Mouse (Mus musculus): ENCODE results near the gene Ppp2r5a. TPM values are rescaled to one million over a fixed set of nuclear protein-coding genes. Genes with fewer than 3 reads are reported as not detected.

Ppp2r5a gene
- polyA plus RNA-seq, 1 experiment from 2014 or later = 12.3 TPM

DNA sequence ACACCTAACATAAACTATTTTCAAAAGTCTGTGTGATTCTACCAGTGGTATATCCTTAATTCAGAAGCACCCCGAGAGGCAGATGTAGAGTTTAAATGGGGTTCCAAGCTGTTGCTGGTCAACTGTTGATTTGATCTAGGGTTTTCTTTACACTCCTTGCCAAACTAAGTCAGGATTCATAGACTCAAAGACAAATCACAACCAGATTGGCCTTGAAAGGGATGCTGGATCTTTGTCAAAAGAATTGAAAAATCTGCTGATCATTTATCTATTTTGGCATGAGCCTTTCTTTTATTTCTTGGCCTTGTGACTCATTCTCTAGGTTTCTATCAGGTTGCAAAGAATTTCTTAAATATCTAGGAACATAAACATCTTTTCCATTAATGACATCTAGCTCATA, 7.9 kb downstream of the Ppp2r5a start:
- H3K4me1 ChIP-seq = peaks cover 4% of the 10 kb centered on the region; the same call in 1 of the 2 replicates
- WGBS = 51% methylated on average over 1 of the region's 1 CpGs
- peak overlapping the region; percentile 80 for H3K4me3 ChIP-seq
- H3K4me2 ChIP-seq (replicated peaks) = peak overlapping the region; percentile 69
- H3K27me3 ChIP-seq = peaks cover 8% of the 10 kb centered on the region
- H3K9ac ChIP-seq (replicated peaks) = no peak overlapping the region; the same call in 1 of the 2 replicates
- H3K27ac ChIP-seq (replicated peaks) = no peak overlapping the region
- H3K36me3 ChIP-seq = no peaks in the 10 kb centered on the region
- no peak for ATAC-seq (ENCODE audit: low FRiP score, low read depth)
- H3K9me3 ChIP-seq = no peaks in the 10 kb centered on the region

GRCm38 (mm10) chr1:191394126-191394525, 8.9 kb downstream of the Ppp2r5a start:
- Histone ChIP-seq H3K36me3 (no peaks in the 10 kb centered on the region), H3K27ac (replicated peaks) (no peak overlapping the region), H3K9me3 (no peaks in the 10 kb centered on the region), H3K4me3 (no peak overlapping the region), H3K4me2 (replicated peaks) (no peak overlapping the region), H3K9ac (replicated peaks) (no peak overlapping the region), H3K27me3 (peaks cover 8% of the 10 kb centered on the region), H3K4me1 (peaks cover 4% of the 10 kb centered on the region; the same call in 1 of the 2 replicates)
- 71% methylated on average over 2 of the region's 2 CpGs for WGBS
- ATAC-seq (ENCODE audit: low FRiP score, low read depth) = no peak

GRCm38 (mm10) chr1:191393536-191393935, 9.5 kb downstream of the Ppp2r5a start:
- Histone ChIP-seq H3K27me3 (peaks cover 8% of the 10 kb centered on the region), H3K4me3 (no peak overlapping the region), H3K9me3 (no peaks in the 10 kb centered on the region), H3K4me2 (replicated peaks) (no peak overlapping the region), H3K9ac (replicated peaks) (no peak overlapping the region), H3K27ac (replicated peaks) (no peak overlapping the region), H3K4me1 (peaks cover 4% of the 10 kb centered on the region; the same call in 1 of the 2 replicates), H3K36me3 (no peaks in the 10 kb centered on the region)
- ATAC-seq (ENCODE audit: low FRiP score, low read depth) = no peak
- 85% methylated on average over 3 of the region's 3 CpGs for WGBS

- Histone ChIP-seq H3K9me3 (no peaks in the 10 kb centered on the region), H3K27me3 (peaks cover 8% of the 10 kb centered on the region), H3K27ac (replicated peaks) (no peak overlapping the region), H3K9ac (replicated peaks) (no peak overlapping the region), H3K4me1 (peaks cover 4% of the 10 kb centered on the region; the same call in 1 of the 2 replicates), H3K36me3 (no peaks in the 10 kb centered on the region), H3K4me2 (replicated peaks) (no peak overlapping the region), H3K4me3 (no peak overlapping the region)
- WGBS = 23% methylated on average over 3 of the region's 3 CpGs
- ATAC-seq (ENCODE audit: low FRiP score, low read depth) = no peak
Measured at GRCm38 (mm10) chr1:191391311-191391710, 11.8 kb downstream of the Ppp2r5a start.

DNA sequence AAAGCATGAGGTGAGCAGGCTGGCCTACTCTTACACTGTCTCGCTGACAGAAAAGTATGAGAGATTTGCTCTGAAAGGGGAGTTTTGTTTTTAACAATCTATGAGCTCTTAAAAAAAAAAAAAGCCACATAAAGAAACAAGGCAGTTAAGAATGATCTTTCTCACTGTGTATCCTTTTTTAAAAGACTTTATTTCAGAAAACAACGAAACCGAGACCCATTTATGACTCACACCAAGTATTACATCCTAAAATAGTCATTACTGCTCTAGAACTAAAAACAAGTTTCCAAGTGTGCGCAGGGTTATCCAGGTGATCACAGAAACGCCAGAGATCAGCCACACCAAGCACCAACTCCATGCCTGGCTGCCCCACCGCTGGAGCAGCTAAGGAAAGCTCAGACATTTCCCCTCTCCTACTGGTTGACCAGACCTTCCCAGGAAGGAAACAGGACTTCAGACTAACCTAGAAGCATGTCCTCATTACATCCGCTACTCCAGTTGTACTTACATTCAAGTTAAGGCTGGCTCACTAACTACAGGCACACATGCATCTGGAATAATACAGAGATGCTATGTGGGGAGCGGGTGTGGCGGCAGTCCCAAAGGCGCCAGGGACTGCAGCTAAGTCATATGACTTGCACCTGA, 18.2 kb downstream of the Ppp2r5a start:
- ATAC-seq (ENCODE audit: low FRiP score, low read depth) = no peak

DNA sequence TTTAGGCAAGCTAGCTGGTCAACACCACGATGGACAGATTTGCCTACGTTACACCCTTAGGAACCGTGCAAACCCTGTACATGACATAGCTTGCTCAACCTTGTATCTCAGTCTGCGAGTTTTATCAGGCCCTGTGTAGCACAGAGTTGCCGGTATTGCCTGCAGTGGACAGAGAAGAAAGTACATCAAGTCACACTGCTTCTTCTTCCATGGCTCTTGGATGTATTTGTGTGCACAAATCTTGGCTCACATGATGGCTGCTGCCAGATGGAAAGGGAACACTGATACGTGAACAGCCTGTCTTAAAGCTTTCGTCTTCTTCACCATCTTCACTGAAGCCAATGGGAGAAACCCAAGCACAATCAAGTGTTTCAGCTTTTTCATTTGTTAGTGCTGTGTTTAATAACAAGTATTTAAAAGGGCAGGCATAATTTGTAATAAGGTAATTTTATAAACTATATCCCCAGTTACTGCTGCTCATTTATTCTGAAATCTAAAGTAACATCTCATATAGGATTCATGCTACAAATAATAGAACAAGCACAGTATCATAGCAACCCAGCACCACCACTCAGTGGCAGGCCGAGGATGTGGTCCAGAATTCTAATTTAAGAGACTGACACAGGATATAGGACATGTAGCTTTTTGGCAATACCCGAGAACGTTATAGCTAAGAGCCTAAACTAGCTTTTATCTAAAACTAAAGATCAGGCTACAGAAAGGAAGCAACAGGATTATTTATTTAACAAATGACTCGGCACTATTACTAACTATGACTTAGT, 20.9 kb downstream of the Ppp2r5a start:
- Histone ChIP-seq H3K4me3 (no peak overlapping the region), H3K36me3 (no peaks in the 10 kb centered on the region), H3K4me1 (no peaks in the 10 kb centered on the region), H3K27ac (replicated peaks) (no peak overlapping the region), H3K9me3 (no peaks in the 10 kb centered on the region), H3K4me2 (replicated peaks) (no peak overlapping the region), H3K27me3 (no peaks in the 10 kb centered on the region), H3K9ac (replicated peaks) (no peak overlapping the region)
- ATAC-seq (ENCODE audit: low FRiP score, low read depth) = no peak
- WGBS = 85% methylated on average over 11 of the region's 11 CpGs

More for the DNA sequence above, 18.2 kb downstream of the Ppp2r5a start:
- H3K27me3 ChIP-seq = no peaks in the 10 kb centered on the region
- H3K36me3 ChIP-seq = no peaks in the 10 kb centered on the region
- 93% methylated on average over 10 of the region's 10 CpGs for WGBS
- H3K9me3 ChIP-seq = no peaks in the 10 kb centered on the region
- H3K4me1 ChIP-seq = no peaks in the 10 kb centered on the region
- H3K9ac ChIP-seq (replicated peaks) = no peak overlapping the region
- no peak overlapping the region for H3K4me2 ChIP-seq (replicated peaks)
- H3K27ac ChIP-seq (replicated peaks) = no peak overlapping the region
- H3K4me3 ChIP-seq = no peak overlapping the region

GRCm38 (mm10) chr1:191380843-191381242, 22.2 kb downstream of the Ppp2r5a start:
- no peaks in the 10 kb centered on the region for H3K27me3 ChIP-seq
- WGBS = 89% methylated on average over 3 of the region's 3 CpGs

DNA sequence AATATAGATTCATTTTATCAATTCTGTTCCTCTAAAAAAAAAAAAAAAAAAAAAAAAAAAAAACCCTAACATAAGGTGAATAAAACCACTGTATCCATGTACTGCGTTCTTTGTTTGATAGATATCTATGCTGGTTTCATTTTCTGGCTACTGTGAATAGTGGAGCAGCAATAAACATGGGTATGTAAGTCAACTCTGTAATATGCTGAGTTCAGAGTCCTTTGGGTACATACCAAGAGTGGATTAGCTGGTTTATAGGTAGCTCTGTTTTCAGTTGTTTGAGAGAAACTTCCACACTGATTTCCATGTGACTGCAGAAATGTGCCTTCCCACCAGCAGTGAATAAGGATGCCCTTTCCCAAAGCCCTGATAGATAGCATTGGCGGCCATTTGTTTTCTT, 25.0 kb downstream of the Ppp2r5a start:
- Histone ChIP-seq H3K36me3 (no peaks in the 10 kb centered on the region), H3K4me2 (replicated peaks) (no peak overlapping the region), H3K9ac (replicated peaks) (no peak overlapping the region), H3K4me3 (no peak overlapping the region), H3K27me3 (no peaks in the 10 kb centered on the region), H3K27ac (replicated peaks) (no peak overlapping the region), H3K4me1 (no peaks in the 10 kb centered on the region), H3K9me3 (no peaks in the 10 kb centered on the region)
- no peak for ATAC-seq (ENCODE audit: low FRiP score, low read depth)
- 89% methylated on average over 2 of the region's 2 CpGs for WGBS

More at GRCm38 (mm10) chr1:191380843-191381242, 22.2 kb downstream of the Ppp2r5a start:
- no peak for ATAC-seq (ENCODE audit: low FRiP score, low read depth)
- H3K27ac ChIP-seq (replicated peaks) = no peak overlapping the region
- no peak overlapping the region for H3K4me2 ChIP-seq (replicated peaks)
- H3K4me1 ChIP-seq = no peaks in the 10 kb centered on the region
- H3K9ac ChIP-seq (replicated peaks) = no peak overlapping the region
- no peaks in the 10 kb centered on the region for H3K36me3 ChIP-seq
- no peaks in the 10 kb centered on the region for H3K9me3 ChIP-seq
- H3K4me3 ChIP-seq = no peak overlapping the region

GRCm38 (mm10) chr1:191375644-191375998, 27.5 kb downstream of the Ppp2r5a start:
- Histone ChIP-seq H3K27me3 (no peaks in the 10 kb centered on the region), H3K9me3 (no peaks in the 10 kb centered on the region), H3K4me1 (no peaks in the 10 kb centered on the region), H3K9ac (replicated peaks) (no peak overlapping the region), H3K4me2 (replicated peaks) (no peak overlapping the region), H3K27ac (replicated peaks) (no peak overlapping the region), H3K36me3 (no peaks in the 10 kb centered on the region), H3K4me3 (no peak overlapping the region)
- WGBS = 94% methylated on average over 5 of the region's 5 CpGs
- no peak for ATAC-seq (ENCODE audit: low FRiP score, low read depth)

DNA sequence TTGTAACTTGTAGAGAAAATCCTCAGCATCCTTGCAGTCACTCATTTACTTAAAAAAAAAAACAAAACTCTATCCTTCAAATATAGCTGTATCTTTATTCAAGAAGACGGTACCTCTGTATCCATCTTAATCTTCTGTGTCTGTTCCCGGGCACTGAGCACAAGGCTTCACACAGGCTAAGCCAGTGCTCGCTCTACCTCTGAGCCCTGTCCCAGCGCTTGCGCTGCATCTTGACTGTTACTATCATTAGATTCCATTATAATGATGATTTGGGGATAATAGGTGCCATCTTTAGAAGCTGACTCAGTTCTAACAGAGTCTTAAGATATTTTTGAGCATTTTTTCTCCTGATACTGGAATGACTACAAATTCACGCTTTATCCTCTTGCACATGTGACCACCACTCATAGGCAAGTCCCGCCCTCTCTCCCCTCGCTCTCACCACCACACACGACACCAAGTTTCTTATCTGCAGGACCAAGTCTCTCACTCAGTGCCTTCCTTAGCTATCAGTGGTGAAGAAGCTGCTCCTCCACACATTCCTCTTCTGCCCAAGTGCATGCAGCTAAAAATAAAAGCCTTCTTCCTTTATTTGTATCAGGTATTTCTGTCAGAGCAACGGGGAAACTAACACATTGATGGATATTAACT, 28.0 kb downstream of the Ppp2r5a start:
- Histone ChIP-seq H3K4me2 (replicated peaks) (no peak overlapping the region), H3K36me3 (no peaks in the 10 kb centered on the region), H3K9me3 (no peaks in the 10 kb centered on the region), H3K27me3 (no peaks in the 10 kb centered on the region), H3K27ac (replicated peaks) (no peak overlapping the region), H3K4me3 (no peak overlapping the region), H3K9ac (replicated peaks) (no peak overlapping the region), H3K4me1 (no peaks in the 10 kb centered on the region)
- no peak for ATAC-seq (ENCODE audit: low FRiP score, low read depth)
- 90% methylated on average over 10 of the region's 10 CpGs for WGBS

GRCm38 (mm10) chr1:191369140-191369539, 33.9 kb downstream of the Ppp2r5a start:
- Histone ChIP-seq H3K27me3 (no peaks in the 10 kb centered on the region), H3K4me2 (replicated peaks) (no peak overlapping the region), H3K9ac (replicated peaks) (no peak overlapping the region), H3K27ac (replicated peaks) (no peak overlapping the region), H3K4me1 (no peaks in the 10 kb centered on the region), H3K9me3 (no peaks in the 10 kb centered on the region), H3K4me3 (no peak overlapping the region), H3K36me3 (no peaks in the 10 kb centered on the region)
- ATAC-seq (ENCODE audit: low FRiP score, low read depth) = no peak

DNA sequence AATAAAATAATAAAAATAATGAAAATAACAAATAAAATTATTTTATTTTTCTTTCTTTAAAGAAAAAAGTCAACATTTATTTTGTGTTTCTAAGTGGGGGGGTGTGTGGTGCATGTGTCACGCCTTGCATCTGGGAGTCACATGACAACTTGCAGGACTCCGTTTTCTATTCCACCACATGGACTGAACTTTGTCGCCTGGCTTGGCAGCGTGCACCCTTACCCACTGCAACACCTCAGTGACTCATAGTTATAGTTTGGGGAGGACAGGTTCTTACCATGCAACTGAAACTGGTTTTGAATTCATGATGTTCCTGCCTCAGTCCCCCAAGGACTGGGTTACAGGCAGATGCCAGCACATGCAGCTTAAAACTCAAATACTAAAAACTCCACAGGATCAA, 34.9 kb downstream of the Ppp2r5a start:
- Histone ChIP-seq H3K27ac (replicated peaks) (no peak overlapping the region), H3K4me3 (no peak overlapping the region), H3K36me3 (no peaks in the 10 kb centered on the region), H3K4me1 (no peaks in the 10 kb centered on the region), H3K9ac (replicated peaks) (no peak overlapping the region), H3K9me3 (no peaks in the 10 kb centered on the region), H3K27me3 (no peaks in the 10 kb centered on the region), H3K4me2 (replicated peaks) (no peak overlapping the region)
- no peak for ATAC-seq (ENCODE audit: low FRiP score, low read depth)
- 90% methylated on average over 4 of the region's 4 CpGs for WGBS

Data from midbrain, embryonic 12.5 days (tissue).